Mouse (Mus musculus): Measurements from ENCODE around the gene Gm42417.

DNA sequence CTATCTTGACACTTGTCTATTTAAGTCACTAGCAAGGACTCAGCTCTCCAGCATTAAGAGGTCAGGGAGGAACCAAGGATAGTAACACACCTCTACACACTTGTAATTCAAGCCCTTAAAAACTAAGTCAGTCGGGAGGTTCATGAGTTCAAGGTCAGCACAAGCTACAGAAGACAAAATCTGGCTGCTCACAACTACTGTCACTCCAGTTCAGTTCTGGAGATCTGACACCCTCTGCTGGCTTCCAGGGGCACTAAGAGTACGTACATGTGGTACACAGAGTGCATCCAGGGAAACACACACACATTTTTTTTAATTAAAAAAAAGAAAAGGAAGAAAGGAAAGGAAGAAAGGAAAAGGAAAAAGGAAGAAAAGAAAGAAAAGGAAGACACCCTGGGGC lies 42.5 kb downstream of the Gm42417 start:
- TF ChIP-seq EP300 (optimal IDR thresholded peaks at IDR 0.05) (no peak), CTCF (IDR thresholded peaks at IDR 0.05; ENCODE audit: low read depth) (peak; percentile 64)
